Mouse (Mus musculus): Measurements from ENCODE around the gene Gm11733. TPM values are rescaled to one million over a fixed set of nuclear protein-coding genes. Genes with fewer than 3 reads are reported as not detected.

The Gm11733 gene
- total and polyA plus RNA-seq, 2 experiments, result not detected

GRCm38 (mm10) chr11:117479007-117479719 is 5.0 kb upstream of the Gm11733 start:
- 16% methylated on average over 13 of the region's 13 CpGs for WGBS
- Histone ChIP-seq H3K4me1 (ENCODE audit: control insufficient read depth, insufficient read depth, low read length) (peaks cover 7% of the 10 kb centered on the region), H3K36me3 (ENCODE audit: control insufficient read depth, insufficient read depth, low read length) (no peaks in the 10 kb centered on the region), H3K27ac (replicated peaks; ENCODE audit: insufficient read depth, low read depth, low read length) (no peak overlapping the region), H3K9ac (ENCODE audit: low read depth, low read length) (no peak overlapping the region), H3K79me2 (ENCODE audit: control insufficient read depth, insufficient read depth, low read length) (no peaks in the 10 kb centered on the region), H3K4me3 (ENCODE audit: insufficient read depth, low read depth, low read length) (no peak overlapping the region), H3K27me3 (ENCODE audit: control insufficient read depth, insufficient read depth, low read length) (no peaks in the 10 kb centered on the region)
- TF ChIP-seq POLR2A (IDR thresholded peaks at IDR 0.05; ENCODE audit: extremely low read depth, insufficient read depth, low read length) (no peak), CTCF (IDR thresholded peaks at IDR 0.05; ENCODE audit: low read depth, low read length) (no peak)
- DNase-seq (ENCODE audit: extremely low read depth, low read depth, low spot score), result no peak

DNA sequence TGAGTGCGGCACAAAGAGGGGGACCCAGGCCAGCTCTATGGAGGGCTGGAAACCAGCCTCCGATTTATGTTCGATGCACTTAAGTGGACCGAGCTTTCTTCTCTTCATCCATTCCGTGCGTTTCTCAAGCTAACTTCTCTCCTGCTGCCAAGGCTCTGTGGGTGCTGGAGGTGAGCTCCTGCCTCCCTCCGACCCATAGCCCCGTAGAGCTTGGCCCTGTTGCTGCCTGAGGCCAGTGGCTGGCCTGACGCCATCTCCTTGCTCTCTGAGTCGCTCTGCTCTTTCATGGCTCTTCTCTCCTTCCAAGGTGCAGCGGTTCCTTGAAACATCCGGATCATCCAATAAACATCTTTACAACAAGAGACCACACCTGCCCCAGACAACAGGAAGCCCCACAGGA is 4.4 kb upstream of the Gm11733 start:
- Histone ChIP-seq H3K4me1 (ENCODE audit: control insufficient read depth, insufficient read depth, low read length) (peaks cover 7% of the 10 kb centered on the region), H3K27me3 (ENCODE audit: control insufficient read depth, insufficient read depth, low read length) (no peaks in the 10 kb centered on the region), H3K79me2 (ENCODE audit: control insufficient read depth, insufficient read depth, low read length) (no peaks in the 10 kb centered on the region), H3K36me3 (ENCODE audit: control insufficient read depth, insufficient read depth, low read length) (no peaks in the 10 kb centered on the region), H3K27ac (replicated peaks; ENCODE audit: insufficient read depth, low read depth, low read length) (no peak overlapping the region), H3K9ac (ENCODE audit: low read depth, low read length) (no peak overlapping the region), H3K4me3 (ENCODE audit: insufficient read depth, low read depth, low read length) (no peak overlapping the region)
- no peak for DNase-seq (ENCODE audit: extremely low read depth, low read depth, low spot score)
- TF ChIP-seq POLR2A (IDR thresholded peaks at IDR 0.05; ENCODE audit: extremely low read depth, insufficient read depth, low read length) (no peak), CTCF (IDR thresholded peaks at IDR 0.05; ENCODE audit: low read depth, low read length) (no peak)
- 62% methylated on average over 12 of the region's 12 CpGs for WGBS

GRCm38 (mm10) chr11:117482300-117482676 is 1.9 kb upstream of the Gm11733 start:
- Histone ChIP-seq H3K36me3 (ENCODE audit: control insufficient read depth, insufficient read depth, low read length) (no peaks in the 10 kb centered on the region), H3K79me2 (ENCODE audit: control insufficient read depth, insufficient read depth, low read length) (no peaks in the 10 kb centered on the region), H3K4me3 (ENCODE audit: insufficient read depth, low read depth, low read length) (peak overlapping the region; percentile 11; the same call in 1 of the 2 replicates), H3K4me1 (ENCODE audit: control insufficient read depth, insufficient read depth, low read length) (peaks cover 7% of the 10 kb centered on the region), H3K27me3 (ENCODE audit: control insufficient read depth, insufficient read depth, low read length) (no peaks in the 10 kb centered on the region), H3K9ac (ENCODE audit: low read depth, low read length) (no peak overlapping the region; the same call in 1 of the 2 replicates), H3K27ac (replicated peaks; ENCODE audit: insufficient read depth, low read depth, low read length) (no peak overlapping the region)
- no peak for DNase-seq (ENCODE audit: extremely low read depth, low read depth, low spot score)
- 26% methylated on average over 11 of the region's 11 CpGs for WGBS
- TF ChIP-seq CTCF (IDR thresholded peaks at IDR 0.05; ENCODE audit: low read depth, low read length) (no peak), POLR2A (IDR thresholded peaks at IDR 0.05; ENCODE audit: extremely low read depth, insufficient read depth, low read length) (no peak)

DNA sequence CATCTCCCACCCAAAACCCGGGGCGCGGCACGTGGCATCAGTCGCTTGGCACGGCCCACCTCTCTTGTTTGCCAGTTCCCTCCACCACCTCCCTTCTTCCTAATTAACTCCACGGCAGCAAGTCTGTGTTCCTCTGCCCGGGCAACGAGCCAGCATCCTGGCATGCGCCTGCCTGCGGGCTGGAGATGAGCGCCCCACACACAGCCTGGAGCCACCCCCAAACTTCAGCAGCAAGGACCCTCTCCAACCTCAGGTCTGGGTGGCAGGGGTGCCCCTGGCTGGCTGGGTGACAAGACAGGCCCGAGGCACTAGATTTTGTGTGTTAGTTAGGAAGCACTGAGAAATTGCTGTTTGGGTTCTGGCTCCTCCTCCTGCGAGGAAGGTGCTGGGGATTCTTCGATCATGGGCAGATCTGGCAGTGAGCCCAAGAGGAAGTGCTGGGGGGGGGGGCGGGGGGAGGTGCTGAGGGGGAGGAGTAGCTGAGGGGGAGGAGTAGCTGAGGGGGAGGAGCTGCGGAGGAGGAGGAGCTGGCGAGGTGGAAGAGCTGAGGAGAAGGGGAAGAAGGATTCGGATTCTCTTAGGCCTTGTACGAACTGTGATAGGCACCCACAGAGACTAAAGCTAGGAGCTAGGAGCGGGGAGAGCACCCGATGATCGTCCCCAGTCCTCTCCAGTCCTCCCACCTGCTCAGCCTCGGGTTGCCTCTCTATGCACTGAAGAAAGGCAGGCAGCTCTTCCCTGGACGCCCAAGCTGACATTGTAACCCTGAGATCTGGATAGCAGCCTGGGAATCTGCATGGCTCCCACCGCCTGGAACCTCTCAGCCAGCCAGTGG is 1.3 kb upstream of the Gm11733 start:
- H3K4me3 ChIP-seq (ENCODE audit: insufficient read depth, low read depth, low read length), result peak overlapping the region; percentile 11; the same call in 1 of the 2 replicates
- no peaks in the 10 kb centered on the region for H3K36me3 ChIP-seq (ENCODE audit: control insufficient read depth, insufficient read depth, low read length)
- DNase-seq (ENCODE audit: extremely low read depth, low read depth, low spot score), result peak; percentile 19
- WGBS, result 4% methylated on average over 26 of the region's 26 CpGs
- no peaks in the 10 kb centered on the region for H3K79me2 ChIP-seq (ENCODE audit: control insufficient read depth, insufficient read depth, low read length)
- H3K4me1 ChIP-seq (ENCODE audit: control insufficient read depth, insufficient read depth, low read length), result peaks cover 7% of the 10 kb centered on the region
- H3K27me3 ChIP-seq (ENCODE audit: control insufficient read depth, insufficient read depth, low read length), result no peaks in the 10 kb centered on the region
- H3K9ac ChIP-seq (ENCODE audit: low read depth, low read length), result no peak overlapping the region; the same call in 1 of the 2 replicates
- no peak overlapping the region for H3K27ac ChIP-seq (replicated peaks; ENCODE audit: insufficient read depth, low read depth, low read length)
- TF ChIP-seq CTCF (IDR thresholded peaks at IDR 0.05; ENCODE audit: low read depth, low read length), result no peak
- no peak for TF ChIP-seq POLR2A (IDR thresholded peaks at IDR 0.05; ENCODE audit: extremely low read depth, insufficient read depth, low read length)

DNA sequence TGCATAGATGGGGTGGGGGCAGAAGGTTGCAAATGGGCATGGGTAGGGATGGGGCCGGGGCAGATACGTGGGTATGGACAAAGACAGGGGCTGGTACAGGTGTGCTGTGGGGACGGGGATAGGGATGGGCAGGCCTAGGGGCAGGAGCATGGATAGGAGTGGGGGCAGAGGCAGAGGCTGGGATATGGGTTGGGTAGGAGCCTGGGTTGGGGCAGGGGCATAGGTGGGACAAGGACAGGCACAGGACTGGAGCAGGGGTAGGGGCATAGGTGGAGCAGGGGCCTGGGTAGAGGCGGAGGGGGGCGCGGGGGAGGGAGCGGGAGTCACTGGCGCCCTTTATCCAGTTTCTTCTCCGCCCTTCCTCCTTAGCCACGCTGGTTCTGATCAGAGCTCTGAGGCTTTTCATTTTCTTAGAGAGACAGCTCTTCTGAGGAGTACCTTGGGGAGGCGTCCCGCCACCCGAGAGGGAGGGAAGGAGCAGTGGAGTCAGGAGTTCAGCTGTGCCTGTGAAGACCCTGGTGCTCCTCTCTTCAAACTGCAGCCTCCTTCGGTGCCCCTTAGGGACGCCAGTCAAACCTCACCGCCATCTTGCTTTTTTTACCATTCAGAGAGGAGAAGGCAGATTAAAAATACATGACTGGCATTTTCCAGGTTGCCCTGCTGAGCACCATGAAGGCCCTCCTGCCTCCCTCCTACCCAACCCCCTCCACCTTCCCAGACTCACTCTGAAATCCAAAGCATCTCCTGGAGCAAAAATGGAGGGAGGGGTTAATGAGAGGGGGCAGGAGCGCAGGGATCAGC is 7.4 kb downstream of the Gm11733 start:
- Histone ChIP-seq H3K9ac (ENCODE audit: low read depth, low read length) (no peak overlapping the region), H3K4me1 (ENCODE audit: control insufficient read depth, insufficient read depth, low read length) (no peaks in the 10 kb centered on the region), H3K79me2 (ENCODE audit: control insufficient read depth, insufficient read depth, low read length) (no peaks in the 10 kb centered on the region), H3K4me3 (ENCODE audit: insufficient read depth, low read depth, low read length) (no peak overlapping the region), H3K27me3 (ENCODE audit: control insufficient read depth, insufficient read depth, low read length) (no peaks in the 10 kb centered on the region), H3K27ac (replicated peaks; ENCODE audit: insufficient read depth, low read depth, low read length) (no peak overlapping the region), H3K36me3 (ENCODE audit: control insufficient read depth, insufficient read depth, low read length) (no peaks in the 10 kb centered on the region)
- TF ChIP-seq POLR2A (IDR thresholded peaks at IDR 0.05; ENCODE audit: extremely low read depth, insufficient read depth, low read length), result no peak
- TF ChIP-seq CTCF (IDR thresholded peaks at IDR 0.05; ENCODE audit: low read depth, low read length), result no peak
- no peak for DNase-seq (ENCODE audit: extremely low read depth, low read depth, low spot score)
- WGBS, result 87% methylated on average over 17 of the region's 17 CpGs
